Mouse (Mus musculus): Measurements from ENCODE around the gene Anxa11.
"Not testable (repeated sequence)": the region's sequence is repeated elsewhere in the genome, so short reads cannot be mapped to it uniquely, and the experiment has no call there.

Anxa11 gene

DNA sequence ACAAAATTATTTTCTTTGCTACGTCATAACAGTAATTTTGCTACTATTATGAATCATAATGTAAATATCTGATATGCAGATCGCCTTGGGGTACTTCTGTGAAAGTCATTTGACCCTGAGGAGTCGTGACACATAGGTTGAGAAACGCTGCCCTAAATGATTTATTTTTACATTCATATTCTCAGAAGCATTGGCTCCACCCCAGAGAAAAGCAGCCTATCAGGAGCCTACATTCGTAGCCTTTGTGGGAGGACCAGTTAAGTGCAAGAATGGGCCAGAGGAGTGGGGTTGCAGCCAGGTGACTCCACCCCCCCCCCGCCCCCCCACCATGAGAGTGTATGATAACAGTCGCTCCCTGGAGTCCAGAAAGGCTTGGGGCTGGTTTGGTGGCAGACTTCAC lies 2.2 kb upstream of the Anxa11 start:
- in situ Hi-C loops (cut with MboI; ENCODE audit: unreplicated experiment in 2 of 2): no loop called here

DNA sequence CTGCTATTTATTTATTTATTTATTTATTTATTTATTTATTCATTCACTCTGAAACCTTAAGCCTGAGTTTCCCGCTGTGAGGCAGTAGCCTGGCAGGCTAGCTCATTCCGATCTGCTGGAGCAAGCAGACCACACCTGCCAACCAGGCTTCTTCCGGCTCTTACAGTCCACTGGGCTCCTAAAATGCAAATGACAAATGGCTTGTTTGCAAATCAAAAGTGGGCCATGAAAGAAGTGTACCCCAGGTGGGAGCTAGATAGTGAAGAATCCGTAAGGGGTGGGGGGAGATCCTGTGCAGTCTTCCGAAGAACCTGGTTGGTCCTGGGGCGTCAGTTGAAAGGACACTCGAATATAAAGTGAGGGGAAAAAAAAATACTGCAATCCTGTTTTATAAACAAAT lies 995 bp upstream of the Anxa11 start:
- in situ Hi-C loops (cut with MboI; ENCODE audit: unreplicated experiment in 2 of 2): no loop called here

DNA sequence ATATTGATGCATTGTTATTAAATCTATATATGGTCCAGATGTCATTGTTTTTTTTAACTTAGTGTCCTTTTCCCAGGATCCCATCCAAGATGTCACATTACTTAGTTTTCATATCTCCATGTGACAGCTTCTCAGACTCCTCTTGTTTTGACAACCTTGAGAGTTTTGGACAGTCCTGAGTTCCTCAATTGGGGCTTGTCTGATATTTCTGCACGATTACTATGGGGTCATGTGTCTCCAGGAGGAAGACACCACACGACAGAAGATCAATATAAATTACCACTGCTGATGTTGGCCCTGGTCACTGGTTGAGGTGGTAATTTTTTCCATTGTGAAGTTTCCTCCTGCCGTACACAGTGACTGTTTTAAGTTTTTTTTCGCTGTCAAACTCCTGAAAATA lies 377 bp upstream of the Anxa11 start:
- in situ Hi-C loops (cut with MboI; ENCODE audit: unreplicated experiment in 2 of 2): no loop called here

DNA sequence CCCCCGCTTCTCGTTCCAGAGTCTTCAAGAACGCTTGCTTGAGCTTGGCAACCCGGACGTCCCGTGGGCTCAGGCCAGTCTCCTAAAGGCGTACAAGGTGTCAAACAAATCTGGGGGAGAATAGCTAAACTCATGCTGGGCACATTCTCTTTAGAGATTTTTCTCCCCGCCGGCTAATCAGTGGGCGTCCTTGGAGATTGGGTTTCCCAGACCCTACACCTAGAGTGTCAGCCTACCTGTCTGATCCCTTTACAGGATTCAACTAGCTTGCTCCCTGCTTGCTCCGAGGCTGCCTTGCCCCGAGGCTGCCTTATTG lies 690 bp downstream of the Anxa11 start:
- in situ Hi-C loops (cut with MboI; ENCODE audit: unreplicated experiment in 2 of 2): no loop called here

DNA sequence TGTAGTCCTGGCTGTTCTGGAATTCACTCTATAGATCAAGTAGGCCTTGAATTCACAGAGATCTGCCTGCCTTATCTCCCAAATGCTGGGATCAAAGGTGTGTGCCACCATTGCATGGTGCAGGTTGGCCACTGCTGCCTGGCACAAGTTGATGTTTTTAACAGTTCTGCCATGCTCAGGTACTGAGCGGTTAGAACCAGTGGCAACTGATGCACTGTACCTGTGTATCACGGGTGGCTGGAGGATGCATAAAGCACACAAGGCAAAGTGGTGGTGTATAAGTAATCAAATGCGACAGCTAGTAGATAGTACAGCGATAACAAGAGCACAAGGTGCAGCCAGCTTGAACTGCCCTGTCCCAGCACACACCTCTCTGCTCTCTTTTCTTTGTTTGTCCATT lies 2.4 kb downstream of the Anxa11 start:
- in situ Hi-C loops (cut with MboI; ENCODE audit: unreplicated experiment in 2 of 2): no loop called here

DNA sequence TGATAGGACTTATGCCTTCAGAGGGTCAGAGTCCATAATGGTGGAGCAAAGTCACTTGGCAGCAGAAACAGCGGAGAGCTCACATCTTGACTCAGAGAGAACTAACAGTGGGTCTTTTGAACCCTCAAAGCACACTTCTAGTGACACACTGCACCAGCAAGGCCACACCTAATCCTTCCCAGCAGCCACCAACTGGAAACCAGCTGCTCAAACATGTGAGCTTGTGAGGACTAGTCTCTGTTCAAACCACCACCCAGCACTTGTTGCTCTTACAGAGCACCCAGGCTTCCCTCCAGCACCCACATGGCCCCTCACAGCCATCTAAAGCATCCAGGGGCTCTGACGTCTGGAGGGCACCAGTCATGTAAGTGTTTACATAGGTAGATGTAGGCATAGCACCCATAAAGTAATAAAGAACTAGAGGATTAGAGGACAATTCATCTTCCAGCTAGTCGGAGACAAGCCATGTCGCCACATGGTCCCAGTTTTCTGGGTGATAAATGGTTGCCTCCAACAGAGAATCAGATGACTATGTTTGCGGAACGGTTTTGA lies 4.0 kb downstream of the Anxa11 start:
- in situ Hi-C loops (cut with MboI; ENCODE audit: unreplicated experiment in 2 of 2): no loop called here

DNA sequence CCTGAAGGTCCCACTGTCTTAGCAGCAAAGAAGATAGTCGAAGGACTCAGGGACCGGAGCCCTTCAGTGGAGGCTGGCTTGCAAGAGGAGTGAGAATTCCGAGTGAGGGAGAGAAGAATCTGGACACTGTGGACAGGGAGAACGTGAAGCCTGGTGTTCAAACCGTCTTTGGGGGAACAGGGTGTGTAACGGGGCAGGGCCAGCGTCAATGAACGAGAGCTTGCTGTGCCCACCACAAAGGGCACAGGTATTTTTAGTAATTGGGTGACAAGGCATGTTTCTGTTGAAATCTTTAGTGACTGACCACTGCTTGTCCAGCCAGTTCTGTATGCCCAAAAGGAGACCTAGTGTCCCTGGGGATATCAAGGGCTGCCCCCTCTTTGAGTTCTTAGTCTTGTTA lies 4.6 kb downstream of the Anxa11 start:
- in situ Hi-C loops (cut with MboI; ENCODE audit: unreplicated experiment in 2 of 2): no loop called here

DNA sequence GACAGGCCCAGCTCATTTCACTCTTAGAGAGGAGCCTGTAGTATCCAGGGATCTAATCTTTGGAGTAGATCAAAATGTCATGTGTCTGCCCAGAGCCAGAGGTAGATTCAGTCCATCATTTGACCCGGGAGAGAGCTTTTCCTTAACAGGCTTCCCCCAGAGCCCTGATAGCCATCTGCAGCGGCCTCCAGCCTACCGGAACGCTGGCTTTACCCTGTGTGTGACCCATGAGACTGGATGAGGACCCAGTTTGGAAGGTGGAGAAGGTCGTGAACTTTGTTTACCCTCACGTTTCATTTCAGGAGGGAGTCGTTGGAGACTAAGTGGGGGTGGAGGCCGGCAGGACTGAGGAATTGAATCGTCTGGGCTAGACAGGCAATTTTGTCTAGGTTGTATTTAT lies 5.7 kb downstream of the Anxa11 start:
- in situ Hi-C loops (cut with MboI; ENCODE audit: unreplicated experiment in 2 of 2): no loop called here

DNA sequence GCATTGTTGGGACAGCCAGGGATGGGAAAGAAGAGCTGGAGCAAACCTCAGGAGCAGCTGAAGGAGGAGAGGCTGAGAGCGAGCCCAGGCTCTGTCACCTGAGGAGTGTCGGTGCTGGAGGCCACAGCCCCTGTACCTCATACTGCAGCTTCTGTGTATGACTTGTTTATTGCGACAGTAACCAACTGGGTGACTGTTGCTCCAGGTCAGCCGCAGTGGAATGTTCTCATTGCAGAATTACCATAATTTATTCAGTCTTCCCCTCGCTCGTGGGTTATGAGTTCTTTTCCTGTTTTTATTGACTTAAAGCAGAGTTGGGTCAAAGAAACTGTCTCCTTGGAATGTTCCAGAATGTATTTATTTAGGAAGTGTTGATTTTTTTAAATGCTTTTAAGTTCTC lies 6.3 kb downstream of the Anxa11 start:
- in situ Hi-C loops (cut with MboI; ENCODE audit: unreplicated experiment in 2 of 2): no loop called here

DNA sequence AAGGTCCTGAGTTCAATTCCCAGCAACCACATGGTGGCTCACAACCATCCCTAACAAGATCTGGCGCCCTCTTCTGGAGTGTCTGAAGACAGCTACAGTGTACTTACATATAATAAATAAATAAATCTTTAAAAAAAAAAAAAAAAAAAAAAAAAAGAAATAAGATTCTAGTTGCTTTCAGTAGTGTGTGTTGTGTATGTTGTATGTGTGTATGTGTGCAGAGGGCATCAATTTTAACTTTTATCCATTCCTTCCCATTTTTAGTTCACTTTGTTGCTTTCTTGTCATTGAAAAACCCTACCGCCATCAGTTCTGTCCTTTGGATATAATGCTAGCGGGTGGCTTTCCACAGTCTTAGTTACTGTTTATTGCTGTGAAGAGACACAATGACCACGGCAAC lies 6.8 kb downstream of the Anxa11 start:
- in situ Hi-C loops (cut with MboI; ENCODE audit: unreplicated experiment in 2 of 2): not testable (repeated sequence)

DNA sequence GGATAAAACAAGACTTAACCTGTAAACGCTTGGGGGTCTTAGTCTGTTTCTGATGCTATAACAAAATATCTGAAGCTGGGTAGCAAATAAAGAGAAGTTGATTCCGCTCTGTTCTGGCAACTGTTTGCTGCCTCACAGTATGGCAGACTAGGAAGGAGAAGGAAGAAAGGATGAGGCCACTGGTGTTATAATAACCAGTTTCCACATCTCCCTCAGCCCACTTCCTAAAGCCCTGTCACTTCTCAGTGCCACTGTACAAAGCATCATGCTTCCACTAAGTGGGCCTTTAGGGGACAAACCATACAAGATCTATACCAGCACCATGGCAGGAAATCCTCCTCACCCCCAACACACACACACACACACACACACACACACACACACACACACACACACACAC lies 8.5 kb downstream of the Anxa11 start:
- in situ Hi-C loops (cut with MboI; ENCODE audit: unreplicated experiment in 2 of 2): no loop called here

DNA sequence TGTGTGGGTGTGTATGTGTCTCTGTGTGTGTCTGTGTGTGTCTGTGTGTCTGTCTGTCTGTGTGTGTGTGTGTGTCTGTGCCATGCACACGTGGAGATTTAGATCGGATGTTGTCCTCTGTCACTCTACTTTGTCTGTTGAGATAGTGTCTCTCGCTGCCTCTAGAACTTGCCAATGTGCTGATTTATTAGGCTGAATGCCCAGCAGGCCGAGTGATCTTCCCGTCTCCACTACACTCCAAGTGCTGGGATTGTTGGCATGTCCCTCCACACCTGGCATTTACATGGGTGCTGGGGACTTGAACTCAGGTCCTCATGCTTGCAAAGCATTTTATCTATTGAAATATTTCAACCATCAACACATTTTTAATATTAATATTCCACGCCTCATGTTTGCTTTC lies 9.2 kb downstream of the Anxa11 start:
- in situ Hi-C loops (cut with MboI; ENCODE audit: unreplicated experiment in 2 of 2): no loop called here

DNA sequence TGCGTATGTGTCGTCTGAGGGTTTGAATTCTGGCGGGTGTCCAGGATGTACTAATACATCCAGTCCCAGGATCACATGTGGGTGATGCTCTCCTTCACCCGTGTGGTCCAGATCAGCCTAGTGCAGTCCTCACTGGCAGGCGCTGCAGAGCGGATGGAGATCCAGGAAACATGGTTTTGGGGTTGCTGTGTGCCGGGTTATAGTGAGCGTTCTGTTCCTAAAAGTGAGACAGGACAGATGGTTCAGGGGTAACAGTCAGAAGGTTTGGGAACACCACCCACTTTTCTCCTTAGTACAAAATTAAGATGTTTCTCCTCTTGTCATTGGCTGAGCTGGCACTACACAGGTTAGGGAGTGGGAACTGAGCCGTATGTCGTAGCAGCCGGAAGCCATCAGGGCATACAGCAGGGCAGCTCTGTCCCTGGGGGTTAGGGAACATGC lies 10.2 kb downstream of the Anxa11 start:
- in situ Hi-C loops (cut with MboI; ENCODE audit: unreplicated experiment in 2 of 2): no loop called here

DNA sequence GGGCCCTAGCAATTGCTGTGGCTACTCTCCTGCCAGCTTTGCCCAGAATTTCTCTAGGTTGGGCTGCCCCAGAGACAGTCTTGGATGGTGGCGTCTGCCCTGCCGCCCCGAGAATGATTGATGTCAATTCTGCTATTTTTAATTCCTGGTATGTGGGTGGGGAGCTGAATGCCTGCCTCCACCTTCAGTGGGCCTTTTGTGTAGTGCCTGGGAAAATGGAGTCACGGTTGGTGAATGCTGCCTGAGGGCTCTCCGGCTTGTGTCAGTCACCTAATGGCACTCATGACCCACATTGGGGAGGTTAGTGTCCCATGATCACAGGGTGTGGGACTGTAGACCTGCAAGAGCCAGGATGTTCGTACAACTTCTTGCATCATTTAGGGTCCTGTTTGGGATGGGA lies 11.3 kb downstream of the Anxa11 start:
- in situ Hi-C loops (cut with MboI; ENCODE audit: unreplicated experiment in 2 of 2): no loop called here

DNA sequence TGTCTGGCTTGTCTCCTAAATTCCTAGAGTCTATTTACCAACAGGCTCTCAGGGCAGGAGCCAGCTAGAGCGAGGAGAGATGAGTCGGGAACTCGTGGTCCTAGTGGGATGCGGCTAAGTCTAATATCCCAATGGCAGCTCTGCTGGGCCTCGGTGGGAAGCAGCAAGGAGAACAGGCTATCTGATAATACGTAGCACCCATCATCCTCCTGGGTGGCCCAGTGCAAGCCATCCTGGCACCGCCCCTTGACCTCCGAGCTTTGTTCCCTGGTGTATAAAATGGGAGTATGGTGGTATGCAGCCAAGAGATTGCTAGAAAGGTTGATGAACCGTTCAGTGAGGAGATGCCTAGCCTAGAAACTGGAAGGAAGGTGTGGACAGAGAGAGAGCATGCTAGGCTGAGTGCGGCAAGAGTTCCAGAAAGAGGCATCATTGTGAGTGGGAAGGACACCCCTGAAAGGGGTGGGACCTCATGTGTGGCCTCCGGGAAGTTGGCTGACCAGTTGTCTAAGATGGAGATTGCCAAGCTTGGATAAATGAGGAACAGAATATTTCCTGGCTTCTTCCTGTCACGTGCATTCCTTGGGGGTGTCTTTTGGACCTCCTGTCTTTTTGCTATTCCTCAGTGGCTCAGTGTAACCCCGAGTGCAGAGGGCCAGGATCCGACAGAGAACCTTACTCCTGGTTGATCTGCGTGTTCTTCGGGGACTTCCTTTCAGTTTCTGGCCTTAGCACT lies 11.9 kb downstream of the Anxa11 start:
- in situ Hi-C loops (cut with MboI; ENCODE audit: unreplicated experiment in 2 of 2): no loop called here

DNA sequence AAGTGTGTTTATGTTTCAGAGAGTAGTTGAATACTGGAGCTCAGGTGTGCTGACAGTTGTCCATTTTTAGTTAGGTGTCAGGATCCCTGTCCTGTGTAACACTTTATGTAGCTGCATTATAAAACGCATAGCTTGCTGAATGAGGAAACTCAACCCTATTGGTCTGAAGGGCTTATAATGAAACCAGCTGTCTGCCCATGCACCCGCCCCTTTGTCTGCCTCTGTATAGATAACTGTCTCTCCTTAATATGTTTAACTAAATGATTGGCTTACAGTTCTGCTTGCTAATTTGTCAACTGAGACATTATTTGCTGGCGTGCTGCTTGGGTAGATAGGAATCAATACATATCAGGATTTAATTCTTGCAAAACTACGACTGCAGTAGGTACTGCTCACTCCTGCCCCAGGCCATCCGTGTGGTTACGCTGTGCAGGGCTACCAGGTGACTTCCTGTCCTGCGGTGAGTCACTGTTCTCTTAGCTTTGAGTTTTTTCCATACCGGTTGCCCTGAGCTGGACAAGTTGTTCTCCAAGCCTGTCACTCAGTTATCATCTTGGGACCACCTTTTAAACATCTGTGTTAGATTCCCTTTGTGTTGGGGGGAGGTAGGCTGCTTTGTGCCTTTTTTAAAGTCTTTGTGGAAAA lies 13.4 kb downstream of the Anxa11 start:
- in situ Hi-C loops (cut with MboI; ENCODE audit: unreplicated experiment in 2 of 2): no loop called here

DNA sequence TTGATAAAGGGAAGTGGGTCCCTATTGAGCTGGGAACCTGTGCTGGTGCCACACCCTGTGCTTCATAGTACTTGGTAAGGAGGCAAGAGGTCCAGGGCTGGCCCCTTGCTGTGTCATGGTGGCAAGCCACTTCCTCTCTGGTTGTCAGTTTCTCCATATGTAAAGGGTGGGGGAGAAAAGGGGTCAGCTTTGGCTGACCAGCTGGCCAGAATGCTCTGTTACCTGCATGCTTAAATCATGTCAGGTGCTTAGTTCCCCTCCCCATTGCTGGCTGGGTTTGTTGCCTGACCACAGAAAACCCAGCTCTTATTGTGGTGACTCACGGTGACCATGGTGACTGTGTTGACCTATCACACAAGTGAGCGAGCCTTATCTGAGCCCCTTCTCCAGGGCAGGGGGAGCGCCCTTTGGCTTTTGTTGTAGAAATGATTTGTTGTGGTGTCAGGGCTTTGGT lies 15.2 kb downstream of the Anxa11 start:
- in situ Hi-C loops (cut with MboI; ENCODE audit: unreplicated experiment in 2 of 2): no loop called here

DNA sequence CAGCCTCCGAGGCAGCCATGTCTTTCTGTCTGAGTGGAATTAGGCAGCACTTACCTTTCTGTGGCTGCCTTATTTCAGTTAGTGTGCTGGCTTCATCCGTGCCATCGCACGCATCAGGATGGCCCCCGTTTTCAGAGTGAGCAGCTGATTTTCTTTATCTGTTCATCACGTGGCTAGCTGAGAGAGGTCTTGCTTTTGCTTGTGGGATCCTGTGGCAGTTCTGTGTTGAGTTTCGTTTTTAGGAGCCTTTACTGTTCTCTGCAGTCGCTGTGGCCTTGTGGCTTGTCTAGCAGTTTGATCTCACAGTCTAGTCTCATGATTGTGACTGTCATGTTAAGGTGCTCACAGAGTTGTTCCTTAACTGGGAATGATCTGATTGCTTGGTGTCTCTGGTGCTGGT lies 16.0 kb downstream of the Anxa11 start:
- in situ Hi-C loops (cut with MboI; ENCODE audit: unreplicated experiment in 2 of 2): no loop called here

DNA sequence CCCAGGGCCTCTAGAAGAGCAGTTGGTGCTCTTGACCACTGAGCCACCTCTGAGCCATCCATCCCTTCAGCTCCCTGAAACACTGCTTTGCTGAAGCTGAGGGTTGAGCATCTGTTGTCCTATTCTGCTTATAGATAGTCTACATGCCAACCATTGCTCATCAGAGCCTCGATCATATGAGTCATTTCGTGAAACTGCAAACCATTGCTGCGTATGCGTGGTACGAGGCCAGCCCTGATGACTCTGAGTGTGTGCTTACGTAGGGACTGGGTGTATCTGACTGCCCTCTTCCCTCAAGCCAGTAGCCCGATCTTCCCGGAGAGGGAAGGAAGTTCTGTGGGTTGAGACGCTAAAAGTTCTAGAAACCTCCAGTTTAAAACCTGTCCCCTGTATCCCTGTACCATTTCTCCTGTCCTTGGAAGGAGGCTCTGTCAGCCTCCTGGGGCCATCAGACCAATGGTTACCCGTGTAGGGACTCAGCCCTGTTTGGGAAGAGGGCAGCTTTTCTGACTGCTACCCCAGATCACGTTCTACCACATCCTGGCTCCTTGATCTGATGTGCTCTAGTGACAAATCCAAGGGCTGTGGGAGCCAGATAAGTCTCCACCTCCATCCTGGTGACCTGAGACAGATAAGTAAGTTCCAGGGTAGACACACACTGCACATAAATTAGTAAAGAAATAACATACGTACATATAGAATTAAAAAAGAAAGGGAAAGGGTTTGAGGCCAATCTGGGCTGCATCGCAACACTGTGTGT lies 20.0 kb downstream of the Anxa11 start:
- in situ Hi-C loops (cut with MboI; ENCODE audit: unreplicated experiment in 2 of 2): no loop called here

DNA sequence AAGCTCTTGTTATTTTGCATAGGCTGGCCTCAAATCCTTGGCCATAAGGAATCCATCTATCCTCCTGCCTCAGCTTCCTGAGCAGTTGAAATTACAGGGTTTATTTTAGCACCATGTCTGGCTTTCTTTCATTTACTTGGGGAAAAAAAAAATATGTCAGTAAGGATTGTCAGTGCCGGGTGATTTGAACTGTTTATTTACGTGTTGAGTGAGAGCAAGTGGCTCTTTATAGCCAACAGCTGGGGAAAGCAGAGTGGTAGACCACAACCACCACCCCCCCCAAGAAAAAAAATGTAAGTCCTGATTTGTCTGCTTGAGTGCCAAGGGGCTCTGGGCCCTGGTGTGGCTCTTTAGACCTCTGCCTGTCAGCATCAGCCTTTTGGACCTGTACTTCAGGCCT lies 21.8 kb downstream of the Anxa11 start:
- in situ Hi-C loops (cut with MboI; ENCODE audit: unreplicated experiment in 2 of 2): no loop called here

DNA sequence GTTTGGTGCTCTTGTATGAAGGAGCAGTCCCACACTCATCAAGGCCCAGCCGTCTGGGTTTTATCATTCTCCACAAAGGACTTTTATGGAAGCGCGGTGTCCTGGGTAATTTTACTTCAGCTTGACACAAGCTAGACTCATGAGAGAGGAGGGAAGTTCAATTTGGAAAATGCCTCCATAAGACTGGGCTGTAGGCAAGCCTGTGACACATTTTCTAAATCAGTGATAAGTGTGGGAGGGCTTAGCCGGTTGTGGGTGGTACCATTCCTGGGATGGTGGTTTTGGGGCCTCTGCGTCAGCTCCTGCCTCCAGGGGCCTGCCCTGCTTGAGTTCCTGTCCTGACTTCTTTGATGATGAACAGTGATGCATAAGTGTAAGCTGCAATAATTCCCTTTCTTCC lies 23.3 kb downstream of the Anxa11 start:
- in situ Hi-C loops (cut with MboI; ENCODE audit: unreplicated experiment in 2 of 2): no loop called here

DNA sequence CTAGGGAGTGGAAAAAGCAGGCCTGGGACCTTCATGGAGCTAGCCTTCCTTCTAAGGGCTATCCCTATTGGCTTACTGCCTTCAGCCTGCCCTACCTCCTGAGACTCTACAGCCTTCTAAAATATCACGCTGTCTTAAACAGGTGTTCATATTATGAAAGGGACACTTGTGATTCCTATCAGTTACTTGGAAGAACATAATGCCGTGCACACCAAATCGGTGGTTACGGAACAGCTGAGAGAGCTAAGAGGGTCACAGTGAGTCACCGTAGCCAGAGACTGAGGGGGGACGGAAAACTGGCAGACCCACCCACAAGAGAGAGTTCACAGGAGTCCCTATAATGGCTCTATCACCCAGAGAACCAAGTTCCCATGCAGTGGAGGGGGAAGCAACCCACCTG lies 24.4 kb downstream of the Anxa11 start:
- in situ Hi-C loops (cut with MboI; ENCODE audit: unreplicated experiment in 2 of 2): no loop called here

Measured in v-Abl transformed pro-B cells (cell line).